Mouse (Mus musculus) B cell, adult 2 months (primary cell): ENCODE results near the gene Upp1.
"Not testable (repeated sequence)": the region's sequence is repeated elsewhere in the genome, so short reads cannot be mapped to it uniquely, and the experiment has no call there.

Experiments used
- DNase-seq, 2 experiments: peaks; one replicate each; pipeline ENCODE4 v3.0.0; 2022

Upp1 gene

GRCm38 (mm10) chr11:9118050-9118420 is at the start of gene Upp1:
Upp1 (plus strand) TSS chr11:9118103.
- no peak for DNase-seq

- no peak for DNase-seq
These were observed 41.5 kb upstream of the Upp1 start for GRCm38 (mm10) chr11:9076444-9076843.

- no peak for DNase-seq
These were observed 4.7 kb upstream of the Upp1 start for GRCm38 (mm10) chr11:9113189-9113588.

- no peak for DNase-seq
These were observed 2.4 kb upstream of the Upp1 start for GRCm38 (mm10) chr11:9115367-9116120.

GRCm38 (mm10) chr11:9116121-9116520 is 1.8 kb upstream of the Upp1 start:
- no peak for DNase-seq

GRCm38 (mm10) chr11:9116916-9117315 is 987 bp upstream of the Upp1 start:
- DNase-seq: no peak

- DNase-seq: no peak
These were observed 399 bp upstream of the Upp1 start for GRCm38 (mm10) chr11:9117358-9118049.

GRCm38 (mm10) chr11:9118421-9119121 is 668 bp downstream of the Upp1 start:
- DNase-seq: no peak

- no peak for DNase-seq
These were observed 1.5 kb downstream of the Upp1 start for GRCm38 (mm10) chr11:9119231-9120020.

- DNase-seq: no peak
These were observed 4.4 kb downstream of the Upp1 start for GRCm38 (mm10) chr11:9122315-9122714.

- DNase-seq: no peak
These were observed 8.6 kb downstream of the Upp1 start for GRCm38 (mm10) chr11:9126373-9127107.

GRCm38 (mm10) chr11:9128110-9128509 is 10.2 kb downstream of the Upp1 start:
- DNase-seq: no peak

GRCm38 (mm10) chr11:9129528-9129927 is 11.6 kb downstream of the Upp1 start:
- DNase-seq: no peak

- DNase-seq: no peak
These were observed 13.8 kb downstream of the Upp1 start for GRCm38 (mm10) chr11:9131688-9132087.

- DNase-seq: no peak
These were observed 17.8 kb downstream of the Upp1 start for GRCm38 (mm10) chr11:9135589-9136246.

- DNase-seq: peak; percentile 56 to 65
These were observed 18.6 kb downstream of the Upp1 start for GRCm38 (mm10) chr11:9136471-9136870.

- no peak for DNase-seq
These were observed 27.2 kb downstream of the Upp1 start for GRCm38 (mm10) chr11:9145113-9145512.

GRCm38 (mm10) chr11:9146115-9146514 is 28.2 kb downstream of the Upp1 start:
- no peak for DNase-seq

- no peak for DNase-seq
These were observed 28.8 kb downstream of the Upp1 start for GRCm38 (mm10) chr11:9146683-9147082.

- DNase-seq: no peak
These were observed 30.3 kb downstream of the Upp1 start for GRCm38 (mm10) chr11:9148206-9148605.

- DNase-seq: not testable (repeated sequence)
These were observed 32.5 kb downstream of the Upp1 start for GRCm38 (mm10) chr11:9150403-9150802.

GRCm38 (mm10) chr11:9159953-9160352 is 42.0 kb downstream of the Upp1 start:
- no peak for DNase-seq
